Mouse (Mus musculus): Measurements from ENCODE around the gene Apmap. TPM values are rescaled to one million over a fixed set of nuclear protein-coding genes. Genes with fewer than 3 reads are reported as not detected.

Apmap gene
- polyA plus RNA-seq, 2 experiments: 18.5 to 26.5 TPM

- H3K9me3 ChIP-seq (ENCODE audit: control insufficient read depth, low read length): no peaks in the 10 kb centered on the region
- no peaks in the 10 kb centered on the region for H3K27me3 ChIP-seq (ENCODE audit: control insufficient read depth, insufficient read depth, low read length)
- WGBS (ENCODE audit: insufficient replicate concordance): 83% methylated on average over 2 of the region's 2 CpGs
- DNase-seq (ENCODE audit: low read depth in 3 of 3, low spot score in 3 of 3) (no peak), ATAC-seq (ENCODE audit: insufficient read depth) (no peak)
- no peak overlapping the region for H3K9ac ChIP-seq (replicated peaks)
- TF ChIP-seq CTCF (IDR thresholded peaks at IDR 0.05; ENCODE audit: low read depth) (no peak), EP300 (IDR thresholded peaks at IDR 0.05; ENCODE audit: low read depth) (no peak)
- peaks cover 2 to 3% of the 10 kb centered on the region in 2 experiments; a peak in 2 of 4 replicates for H3K4me1 ChIP-seq (replicated peaks; ENCODE audit: control insufficient read depth in 2 of 2, insufficient read depth in 2 of 2, low read length in 1 of 2)
- H3K36me3 ChIP-seq (replicated peaks; ENCODE audit: control insufficient read depth, insufficient read depth, low read depth): no peaks in the 10 kb centered on the region; the same call in 1 of the 2 replicates
- H3K4me3 ChIP-seq (ENCODE audit: insufficient read depth in 1 of 2, low read depth in 2 of 2, low read length in 2 of 2): no peak overlapping the region
- no peak overlapping the region for H3K4me2 ChIP-seq (ENCODE audit: low read depth)
- H3K27ac ChIP-seq: no peak overlapping the region
These were observed 6.2 kb downstream of the Apmap start for GRCm38 (mm10) chr2:150602166-150602565.

- H3K36me3 ChIP-seq (replicated peaks; ENCODE audit: control insufficient read depth, insufficient read depth, low read depth): no peaks in the 10 kb centered on the region; the same call in 1 of the 2 replicates
- ATAC-seq (ENCODE audit: insufficient read depth) (no peak), DNase-seq (ENCODE audit: low read depth in 3 of 3, low spot score in 3 of 3) (no peak)
- TF ChIP-seq EP300 (IDR thresholded peaks at IDR 0.05; ENCODE audit: low read depth) (no peak), CTCF (IDR thresholded peaks at IDR 0.05; ENCODE audit: low read depth) (no peak)
- H3K4me2 ChIP-seq (ENCODE audit: low read depth): no peak overlapping the region
- no peak overlapping the region for H3K27ac ChIP-seq
- H3K9ac ChIP-seq (replicated peaks): no peak overlapping the region
- H3K4me3 ChIP-seq (ENCODE audit: insufficient read depth in 1 of 2, low read depth in 2 of 2, low read length in 2 of 2): no peak overlapping the region
- no peaks in the 10 kb centered on the region for H3K9me3 ChIP-seq (ENCODE audit: control insufficient read depth, low read length)
- no peaks in the 10 kb centered on the region for H3K27me3 ChIP-seq (ENCODE audit: control insufficient read depth, insufficient read depth, low read length)
- WGBS (ENCODE audit: insufficient replicate concordance): 83% methylated on average over 2 of the region's 2 CpGs
- no peaks in the 10 kb centered on the region for H3K4me1 ChIP-seq (replicated peaks; ENCODE audit: control insufficient read depth in 2 of 2, insufficient read depth in 2 of 2, low read length in 1 of 2)
These were observed 8.1 kb downstream of the Apmap start for GRCm38 (mm10) chr2:150600263-150600662.

- H3K27me3 ChIP-seq (ENCODE audit: control insufficient read depth, insufficient read depth, low read length): no peaks in the 10 kb centered on the region
- no peaks in the 10 kb centered on the region for H3K9me3 ChIP-seq (ENCODE audit: control insufficient read depth, low read length)
- no peak overlapping the region for H3K9ac ChIP-seq (replicated peaks)
- TF ChIP-seq CTCF (IDR thresholded peaks at IDR 0.05; ENCODE audit: low read depth) (no peak), EP300 (IDR thresholded peaks at IDR 0.05; ENCODE audit: low read depth) (no peak)
- H3K4me3 ChIP-seq (ENCODE audit: insufficient read depth in 1 of 2, low read depth in 2 of 2, low read length in 2 of 2): no peak overlapping the region
- no peak overlapping the region for H3K27ac ChIP-seq
- DNase-seq (ENCODE audit: low read depth in 3 of 3, low spot score in 3 of 3) (no peak), ATAC-seq (ENCODE audit: insufficient read depth) (no peak)
- H3K4me2 ChIP-seq (ENCODE audit: low read depth): no peak overlapping the region
- no peaks in the 10 kb centered on the region for H3K4me1 ChIP-seq (replicated peaks; ENCODE audit: control insufficient read depth in 2 of 2, insufficient read depth in 2 of 2, low read length in 1 of 2)
- no peaks in the 10 kb centered on the region; the same call in 1 of the 2 replicates for H3K36me3 ChIP-seq (replicated peaks; ENCODE audit: control insufficient read depth, insufficient read depth, low read depth)
- WGBS (ENCODE audit: insufficient replicate concordance): 63% methylated on average over 3 of the region's 3 CpGs
These were observed 12.8 kb downstream of the Apmap start for GRCm38 (mm10) chr2:150595411-150596190.

GRCm38 (mm10) chr2:150589076-150589475, 19.3 kb downstream of the Apmap start:
- no peak overlapping the region for H3K27ac ChIP-seq
- H3K9ac ChIP-seq (replicated peaks): no peak overlapping the region
- ATAC-seq (ENCODE audit: insufficient read depth) (no peak), DNase-seq (ENCODE audit: low read depth in 3 of 3, low spot score in 3 of 3) (no peak)
- TF ChIP-seq EP300 (IDR thresholded peaks at IDR 0.05; ENCODE audit: low read depth) (no peak), CTCF (IDR thresholded peaks at IDR 0.05; ENCODE audit: low read depth) (no peak)
- H3K36me3 ChIP-seq (replicated peaks; ENCODE audit: control insufficient read depth, insufficient read depth, low read depth): peaks cover 16% of the 10 kb centered on the region
- WGBS (ENCODE audit: insufficient replicate concordance): 85% methylated on average over 11 of the region's 11 CpGs
- no peaks in the 10 kb centered on the region for H3K4me1 ChIP-seq (replicated peaks; ENCODE audit: control insufficient read depth in 2 of 2, insufficient read depth in 2 of 2, low read length in 1 of 2)
- no peak overlapping the region for H3K4me3 ChIP-seq (ENCODE audit: insufficient read depth in 1 of 2, low read depth in 2 of 2, low read length in 2 of 2)
- no peaks in the 10 kb centered on the region for H3K27me3 ChIP-seq (ENCODE audit: control insufficient read depth, insufficient read depth, low read length)
- H3K4me2 ChIP-seq (ENCODE audit: low read depth): no peak overlapping the region
- no peaks in the 10 kb centered on the region for H3K9me3 ChIP-seq (ENCODE audit: control insufficient read depth, low read length)

GRCm38 (mm10) chr2:150579628-150580027, 28.7 kb downstream of the Apmap start:
- no peak for ATAC-seq (ENCODE audit: insufficient read depth)
- Histone ChIP-seq H3K9ac (replicated peaks) (no peak overlapping the region), H3K36me3 (replicated peaks; ENCODE audit: control insufficient read depth, insufficient read depth, low read depth) (peaks cover 4% of the 10 kb centered on the region; the same call in 1 of the 2 replicates), H3K4me2 (ENCODE audit: low read depth) (no peak overlapping the region), H3K9me3 (ENCODE audit: control insufficient read depth, low read length) (no peaks in the 10 kb centered on the region), H3K4me3 (ENCODE audit: insufficient read depth in 1 of 2, low read depth in 2 of 2, low read length in 2 of 2) (no peak overlapping the region), H3K27me3 (ENCODE audit: control insufficient read depth, insufficient read depth, low read length) (no peaks in the 10 kb centered on the region), H3K27ac (no peak overlapping the region), H3K4me1 (replicated peaks; ENCODE audit: control insufficient read depth in 2 of 2, insufficient read depth in 2 of 2, low read length in 1 of 2) (no peaks in the 10 kb centered on the region)
- WGBS (ENCODE audit: insufficient replicate concordance): 70% methylated on average over 1 of the region's 1 CpGs
- no peak for TF ChIP-seq EP300 (IDR thresholded peaks at IDR 0.05; ENCODE audit: low read depth)
- no peak for TF ChIP-seq CTCF (IDR thresholded peaks at IDR 0.05; ENCODE audit: low read depth)
- no peak for DNase-seq (ENCODE audit: low read depth in 3 of 3, low spot score in 3 of 3)

Measured in liver, embryonic 14.5 days (tissue).